Mouse (Mus musculus) ES-E14 (cell line): ENCODE measurements around the gene Cbs. TPM values are rescaled to one million over a fixed set of nuclear protein-coding genes. Genes with fewer than 3 reads are reported as not detected.

Source experiments
- DNase-seq: peaks from one replicate; pipeline ENCODE4 v3.0.0-alpha.2; 2013; ENCODE audit warnings: low read depth, low spot score
- H3K27ac ChIP-seq: 2 replicates; pipeline ENCODE4 v1.5.1; 2012; ENCODE audit warnings: low read depth, mild to moderate bottlenecking, low read length, moderate library complexity, mixed read lengths; ENCODE audit not compliant: poor library complexity, insufficient read depth, severe bottlenecking
- H3K36me3 ChIP-seq: 2 replicates; pipeline ENCODE4 v1.6.1; 2012; ENCODE audit warnings: mild to moderate bottlenecking, low read length, moderate library complexity, mixed read lengths; ENCODE audit not compliant: control insufficient read depth, poor library complexity, insufficient read depth, severe bottlenecking
- H3K4me1 ChIP-seq, 2 experiments: fragments of 150-350 bp in 1 of 2; sonication (generic) in 1 of 2; 2 replicates each; pipeline ENCODE4 v1.6.1; 2012; ENCODE audit warnings: low read length in 2 of 2, mild to moderate bottlenecking in 1 of 2, mixed read lengths in 1 of 2; ENCODE audit not compliant: control insufficient read depth in 2 of 2, insufficient read depth in 2 of 2, poor library complexity in 1 of 2
- H3K4me3 ChIP-seq, 2 experiments: fragments of 150-350 bp in 1 of 2; sonication (generic) in 1 of 2; 2 replicates each; pipeline ENCODE4 v1.5.1; 2012; ENCODE audit warnings: low read length in 2 of 2, low read depth in 1 of 2, mild to moderate bottlenecking in 1 of 2, mixed read lengths in 1 of 2; ENCODE audit not compliant: insufficient read depth in 1 of 2, poor library complexity in 1 of 2, severe bottlenecking in 1 of 2
- H3K9ac ChIP-seq: 2 replicates; pipeline ENCODE4 v1.6.1; 2012; ENCODE audit warnings: low read depth, mild to moderate bottlenecking, low read length, mixed read lengths; ENCODE audit not compliant: poor library complexity, insufficient read depth, severe bottlenecking
- H3K9me3 ChIP-seq: fragments of 150-350 bp; sonication (generic); 2 replicates; pipeline ENCODE4 v1.6.1; 2012; ENCODE audit warnings: low read depth, mild to moderate bottlenecking, low read length; ENCODE audit not compliant: control insufficient read depth, insufficient read depth
- CHD2 ChIP-seq: IDR thresholded peaks from 2 replicates; pipeline ENCODE4 v1.6.1; 2014; ENCODE audit warnings: mild to moderate bottlenecking, low read depth, low read length, inconsistent platforms
- HCFC1 ChIP-seq: IDR thresholded peaks from 2 replicates; pipeline ENCODE4 v1.6.1; 2012; ENCODE audit warnings: low read length, inconsistent platforms, borderline replicate concordance; ENCODE audit not compliant: insufficient read depth
- MAFK ChIP-seq: IDR thresholded peaks from 2 replicates; pipeline ENCODE4 v1.6.1; 2014; ENCODE audit warnings: mild to moderate bottlenecking, low read depth, low read length, inconsistent platforms; ENCODE audit not compliant: insufficient read depth
- ZC3H11A ChIP-seq: IDR thresholded peaks from 2 replicates; pipeline ENCODE4 v1.6.1; 2012; ENCODE audit warnings: low read depth, mild to moderate bottlenecking, inconsistent platforms, low read length, borderline replicate concordance
- ZNF384 ChIP-seq: IDR thresholded peaks from 2 replicates; pipeline ENCODE4 v1.6.1; 2012; ENCODE audit warnings: low read depth, low read length, inconsistent platforms
- in situ Hi-C, 2 experiments: fragments of 600-800 bp; cut with MboI; formaldehyde crosslinking; loops; one replicate each; pipeline ENCODE4 v1.15.1; 2025; ENCODE audit warnings: low sequenced_read_pairs in 2 of 2, inconsistent platforms in 1 of 2; ENCODE audit not compliant: unreplicated experiment in 2 of 2
- total RNA-seq: library from RNA; depleted of rRNA; stranded (reverse); fragments of 300-350 nt; gene quantifications from 2 replicates; pipeline ENCODE4 v1.2.3, GENCODE M21; 2012; rRNA removed

Gene Cbs
- 8.6 and 15.5 TPM in 2 replicates for total RNA-seq

- in situ Hi-C loops = no loop called here
- Histone ChIP-seq H3K9me3 (no peaks in the 10 kb centered on the region), H3K9ac (peak within 1 kb of the TSS; percentile 77), H3K27ac (no peak within 1 kb of the TSS), H3K4me1 (0 out of 4 replicates have a peak, but pooled peaks cover 0 to 2% of the 10 kb centered on the region in 2 experiments), H3K4me3 (peak within 1 kb of the TSS; percentile 81 to 90), H3K36me3 (no peaks in the 10 kb centered on the region)
- TF ChIP-seq MAFK = no peak
- TF ChIP-seq HCFC1 = no peak
- TF ChIP-seq CHD2 = no peak
- TF ChIP-seq ZC3H11A = no peak
- no peak for TF ChIP-seq ZNF384
- peak; percentile 65 for DNase-seq
These were observed at the start of gene Cbs for GRCm38 (mm10) chr17:31636942-31637811. Cbs (minus strand) TSS chr17:31637238.

DNA sequence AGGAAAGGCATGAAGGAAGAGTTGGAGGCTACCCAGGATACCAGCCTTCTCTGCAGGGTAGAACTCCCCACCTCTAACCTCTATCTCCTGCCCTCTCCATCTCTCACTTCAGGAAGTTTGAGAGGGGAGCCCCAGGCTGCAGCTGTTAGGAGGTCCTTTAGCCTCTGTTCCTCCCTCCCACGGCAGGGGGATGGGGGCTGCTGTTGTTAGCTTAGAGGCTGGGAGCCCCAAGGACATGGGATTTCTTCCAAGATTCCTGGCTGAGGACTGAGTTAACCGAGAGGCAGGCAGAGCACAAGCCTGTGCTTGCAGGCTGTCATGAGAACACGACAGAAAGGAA lies 49.2 kb upstream of the Cbs start:
- Histone ChIP-seq H3K36me3 (no peaks in the 10 kb centered on the region), H3K27ac (peak overlapping the region; percentile 41; the same call in 1 of the 2 replicates), H3K9ac (peak overlapping the region; percentile 15; the same call in 1 of the 2 replicates), H3K9me3 (no peaks in the 10 kb centered on the region), H3K4me1 (peaks cover 0 to 6% of the 10 kb centered on the region in 2 experiments; a peak in 2 of 4 replicates), H3K4me3 (no peak overlapping the region)
- TF ChIP-seq HCFC1 (no peak), MAFK (no peak), CHD2 (no peak), ZC3H11A (no peak), ZNF384 (no peak)
- no peak for DNase-seq
- in situ Hi-C loops = loop anchor here in 1 of 2 experiments (10.0 kb wide), 1 partner anchor 339 kb away; no protein-coding TSS in a partner anchor

DNA sequence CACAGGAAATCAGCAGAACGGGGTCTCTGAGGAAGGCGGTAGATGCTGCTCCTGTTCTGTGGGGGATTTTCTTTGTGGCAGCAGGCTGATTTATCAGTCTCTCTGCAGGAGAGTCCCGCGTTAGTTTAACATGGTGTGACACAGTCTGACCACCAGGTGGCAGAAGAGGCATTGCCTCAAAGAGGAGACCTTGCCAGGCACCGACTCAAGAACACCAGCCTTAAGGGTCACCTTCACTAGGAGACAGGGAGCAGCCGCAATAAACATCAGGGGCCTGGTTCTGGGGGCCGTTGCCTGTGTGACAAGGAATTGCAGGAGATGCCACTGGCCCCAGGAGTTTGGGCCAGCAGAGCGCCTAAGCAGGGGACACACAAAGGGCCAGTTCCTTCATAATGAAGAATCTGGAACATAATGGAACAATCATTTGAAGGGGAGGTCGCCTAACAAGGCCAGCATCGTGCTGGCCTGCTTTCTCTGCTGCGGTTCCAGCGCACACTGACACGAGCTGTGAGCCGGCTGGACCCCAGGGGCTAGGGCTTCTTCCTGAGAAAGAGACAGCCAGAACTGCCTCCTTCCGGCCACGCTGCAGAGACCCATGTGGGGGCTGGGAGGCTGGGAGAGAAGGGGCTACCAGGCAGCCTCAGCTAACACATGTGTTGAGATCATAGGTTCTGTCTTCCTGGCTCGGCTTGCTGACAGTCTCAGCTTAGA lies 48.6 kb upstream of the Cbs start:
- peak; percentile 83 for DNase-seq
- H3K27ac ChIP-seq = peak overlapping the region; percentile 41
- in situ Hi-C loops = loop anchor here in 1 of 2 experiments (10.0 kb wide), 1 partner anchor 339 kb away; no protein-coding TSS in a partner anchor
- H3K9ac ChIP-seq = peak overlapping the region; percentile 15; the same call in 1 of the 2 replicates
- no peak overlapping the region for H3K4me3 ChIP-seq
- peaks cover 0 to 6% of the 10 kb centered on the region in 2 experiments; a peak in 2 of 4 replicates for H3K4me1 ChIP-seq
- H3K9me3 ChIP-seq = no peaks in the 10 kb centered on the region
- no peaks in the 10 kb centered on the region for H3K36me3 ChIP-seq
- TF ChIP-seq ZC3H11A = peak; percentile 97
- TF ChIP-seq CHD2 = no peak

GRCm38 (mm10) chr17:31680450-31680849 lies 43.4 kb upstream of the Cbs start:
- H3K36me3 ChIP-seq = no peaks in the 10 kb centered on the region
- in situ Hi-C loops = loop anchor here in 1 of 2 experiments (10.0 kb wide), 1 partner anchor 344 kb away; no protein-coding TSS in a partner anchor
- no peak overlapping the region for H3K9ac ChIP-seq
- H3K9me3 ChIP-seq = no peaks in the 10 kb centered on the region
- no peak overlapping the region for H3K27ac ChIP-seq
- TF ChIP-seq MAFK (no peak), ZNF384 (no peak), CHD2 (no peak), ZC3H11A (no peak), HCFC1 (no peak)
- H3K4me1 ChIP-seq = no peaks in the 10 kb centered on the region; a peak in 1 of 4 replicates
- H3K4me3 ChIP-seq = no peak overlapping the region
- no peak for DNase-seq
